Mouse (Mus musculus) heart, embryonic 14.5 days (tissue): ENCODE data around the gene Colec11. TPM values are rescaled to one million over a fixed set of nuclear protein-coding genes. Genes with fewer than 3 reads are reported as not detected.

Experiments used
- ATAC-seq: fragments of 200-750 bp; cut with Nextera tagmentation; 2 replicates; pipeline ENCODE4 v1.8.0; 2017; ENCODE audit warnings: low read depth, moderate TSS enrichment; ENCODE audit not compliant: insufficient number of reproducible peaks, insufficient read depth, low FRiP score
- H3K27ac ChIP-seq, 2 experiments: fragments of 200-500 bp in 1 of 2; fragments of 300-500 bp in 1 of 2; sonication (generic) in 1 of 2; replicated peaks in 1 of 2; 2 replicates each; pipeline ENCODE4 v1.5.1; 2012 to 2014; ENCODE audit warnings: low read depth in 2 of 2, low read length in 2 of 2, control low read depth in 1 of 2, mild to moderate bottlenecking in 1 of 2, mixed read lengths in 1 of 2; ENCODE audit not compliant: control insufficient read depth in 1 of 2, insufficient read depth in 1 of 2
- H3K27me3 ChIP-seq: fragments of 300-500 bp; sonication (generic); 2 replicates; pipeline ENCODE4 v1.6.1; 2014; ENCODE audit warnings: mild to moderate bottlenecking, low read length, control low read depth; ENCODE audit not compliant: control insufficient read depth, insufficient read depth
- H3K36me3 ChIP-seq: fragments of 300-500 bp; sonication (generic); 2 replicates; pipeline ENCODE4 v1.6.1; 2014; ENCODE audit warnings: mild to moderate bottlenecking, control low read depth, low read length, mixed read lengths; ENCODE audit not compliant: control insufficient read depth, insufficient read depth
- H3K4me1 ChIP-seq, 2 experiments: fragments of 200-500 bp in 1 of 2; fragments of 300-500 bp in 1 of 2; sonication (generic) in 1 of 2; 2 replicates each; pipeline ENCODE4 v1.6.1; 2012 to 2014; ENCODE audit warnings: low read length in 2 of 2, control low read depth in 1 of 2, mixed read lengths in 1 of 2; ENCODE audit not compliant: control insufficient read depth in 2 of 2, insufficient read depth in 2 of 2
- H3K4me2 ChIP-seq: fragments of 300-500 bp; sonication (generic); 2 replicates; pipeline ENCODE4 v1.6.1; 2014; ENCODE audit warnings: mild to moderate bottlenecking, low read length
- H3K4me3 ChIP-seq, 2 experiments: fragments of 200-500 bp in 1 of 2; fragments of 300-500 bp in 1 of 2; sonication (generic) in 1 of 2; 2 replicates each; pipeline ENCODE4 v1.5.1; 2012 to 2014; ENCODE audit warnings: low read length in 2 of 2, mild to moderate bottlenecking in 2 of 2, control low read depth in 1 of 2, low read depth in 1 of 2, moderate library complexity in 1 of 2; ENCODE audit not compliant: control insufficient read depth in 1 of 2, insufficient read depth in 1 of 2
- H3K9ac ChIP-seq: fragments of 300-500 bp; sonication (generic); 2 replicates; pipeline ENCODE4 v1.6.1; 2014; ENCODE audit warnings: mild to moderate bottlenecking, low read length
- H3K9me3 ChIP-seq: fragments of 300-500 bp; sonication (generic); 2 replicates; pipeline ENCODE4 v1.6.1; 2016; ENCODE audit warnings: low read length, control low read depth; ENCODE audit not compliant: control insufficient read depth
- WGBS: fragments of 180-500 bp; shearing (Covaris S2); extraction: QIAGEN DNeasy Blood & Tissue Kit; methylation state at CpG from one replicate; pipeline ENCODE4 v1.1.7; 2014; 5-methylcytosine and 5-hydroxymethylcytosine counted together
- polyA plus RNA-seq: library from polyadenylated mRNA; unstranded; fragments of >200 nt; fragmentation: Nextera tagmentation; extraction: Ambion mirVana; gene quantifications from 2 replicates; pipeline ENCODE4 v1.2.1, GENCODE M21; 2014

The Colec11 gene
- polyA plus RNA-seq, 1 experiment from 2014 or later: 14.4 TPM

GRCm38 (mm10) chr12:28587949-28588348 lies 35.2 kb downstream of the Colec11 start:
- Histone ChIP-seq H3K9me3 (no peaks in the 10 kb centered on the region), H3K9ac (no peak overlapping the region), H3K36me3 (no peaks in the 10 kb centered on the region), H3K4me1 (peaks cover 2 to 4% of the 10 kb centered on the region in 2 experiments; a peak in 3 of 4 replicates), H3K4me3 (no peak overlapping the region), H3K27me3 (peaks cover 18% of the 10 kb centered on the region), H3K4me2 (no peak overlapping the region), H3K27ac (no peak overlapping the region)
- 74% methylated on average over 6 of the region's 6 CpGs for WGBS
- no peak for ATAC-seq

- no peaks in the 10 kb centered on the region for H3K9me3 ChIP-seq
- H3K4me3 ChIP-seq: no peak overlapping the region
- no peaks in the 10 kb centered on the region; a peak in 1 of 4 replicates for H3K4me1 ChIP-seq
- H3K4me2 ChIP-seq: no peak overlapping the region
- peaks cover 13% of the 10 kb centered on the region; the same call in 1 of the 2 replicates for H3K27me3 ChIP-seq
- no peak for ATAC-seq
- no peak overlapping the region for H3K9ac ChIP-seq
- H3K27ac ChIP-seq: no peak overlapping the region
- WGBS: 69% methylated on average over 3 of the region's 3 CpGs
- no peaks in the 10 kb centered on the region for H3K36me3 ChIP-seq
Measured at GRCm38 (mm10) chr12:28584036-28584435, 39.1 kb downstream of the Colec11 start.

- no peaks in the 10 kb centered on the region for H3K36me3 ChIP-seq
- WGBS: 78% methylated on average over 8 of the region's 8 CpGs
- H3K9me3 ChIP-seq: no peaks in the 10 kb centered on the region
- no peak for ATAC-seq
- H3K9ac ChIP-seq: no peak within 1 kb of the TSS
- no peak within 1 kb of the TSS for H3K4me2 ChIP-seq
- no peaks in the 10 kb centered on the region for H3K4me1 ChIP-seq
- H3K27me3 ChIP-seq: no peaks in the 10 kb centered on the region
- no peak within 1 kb of the TSS for H3K4me3 ChIP-seq
- no peak within 1 kb of the TSS for H3K27ac ChIP-seq
Measured at GRCm38 (mm10) chr12:28582423-28582822, 40.8 kb downstream of the Colec11 start, which contains the start of gene Allc. Allc (minus strand) TSS chr12:28582523.

- ATAC-seq: no peak
- no peak overlapping the region for H3K4me2 ChIP-seq
- no peaks in the 10 kb centered on the region for H3K4me1 ChIP-seq
- no peaks in the 10 kb centered on the region for H3K9me3 ChIP-seq
- WGBS: 26% methylated on average over 4 of the region's 4 CpGs
- H3K36me3 ChIP-seq: no peaks in the 10 kb centered on the region
- no peak overlapping the region for H3K4me3 ChIP-seq
- no peak overlapping the region for H3K9ac ChIP-seq
- no peaks in the 10 kb centered on the region for H3K27me3 ChIP-seq
- no peak overlapping the region for H3K27ac ChIP-seq
Measured at GRCm38 (mm10) chr12:28579132-28579531, 44.0 kb downstream of the Colec11 start.

GRCm38 (mm10) chr12:28578147-28578546 lies 45.0 kb downstream of the Colec11 start:
- H3K4me3 ChIP-seq: no peak overlapping the region
- H3K27ac ChIP-seq: no peak overlapping the region
- 69% methylated on average over 3 of the region's 3 CpGs for WGBS
- 0 out of 2 replicates have a peak, but pooled peaks cover 5% of the 10 kb centered on the region for H3K9me3 ChIP-seq
- no peaks in the 10 kb centered on the region for H3K4me1 ChIP-seq
- no peak overlapping the region for H3K9ac ChIP-seq
- ATAC-seq: no peak
- no peaks in the 10 kb centered on the region for H3K27me3 ChIP-seq
- H3K36me3 ChIP-seq: no peaks in the 10 kb centered on the region
- H3K4me2 ChIP-seq: no peak overlapping the region

- Histone ChIP-seq H3K36me3 (no peaks in the 10 kb centered on the region), H3K4me2 (no peak overlapping the region), H3K9ac (no peak overlapping the region), H3K9me3 (0 out of 2 replicates have a peak, but pooled peaks cover 5% of the 10 kb centered on the region), H3K27ac (no peak overlapping the region), H3K4me1 (no peaks in the 10 kb centered on the region), H3K4me3 (no peak overlapping the region), H3K27me3 (no peaks in the 10 kb centered on the region)
- 59% methylated on average over 6 of the region's 6 CpGs for WGBS
- ATAC-seq: no peak
Measured at GRCm38 (mm10) chr12:28575366-28576070, 47.7 kb downstream of the Colec11 start.

GRCm38 (mm10) chr12:28572241-28572640 lies 50.9 kb downstream of the Colec11 start:
- Histone ChIP-seq H3K4me3 (no peak overlapping the region), H3K9me3 (0 out of 2 replicates have a peak, but pooled peaks cover 5% of the 10 kb centered on the region), H3K4me1 (no peaks in the 10 kb centered on the region), H3K27ac (no peak overlapping the region), H3K36me3 (no peaks in the 10 kb centered on the region), H3K9ac (no peak overlapping the region), H3K4me2 (no peak overlapping the region), H3K27me3 (no peaks in the 10 kb centered on the region)
- 83% methylated on average over 2 of the region's 2 CpGs for WGBS
- no peak for ATAC-seq

- ATAC-seq: no peak
- H3K9ac ChIP-seq: no peak within 1 kb of the TSS
- no peaks in the 10 kb centered on the region for H3K27me3 ChIP-seq
- H3K36me3 ChIP-seq: no peaks in the 10 kb centered on the region
- no peaks in the 10 kb centered on the region for H3K9me3 ChIP-seq
- H3K4me1 ChIP-seq: no peaks in the 10 kb centered on the region; a peak in 1 of 4 replicates
- no peak within 1 kb of the TSS for H3K4me3 ChIP-seq
- whole genome bisulfite sequencing: 54% methylated on average over 15 of the region's 15 CpGs
- peak within 1 kb of the TSS; percentile 49 for H3K4me2 ChIP-seq
- no peak within 1 kb of the TSS for H3K27ac ChIP-seq
Measured at GRCm38 (mm10) chr12:28552299-28552698, 70.9 kb downstream of the Colec11 start, which contains the start of gene Dcdc2c. Dcdc2c (minus strand) TSS chr12:28552399.
